Mouse (Mus musculus) lung, embryonic 14.5 days (tissue): ENCODE data around the gene Tcte2. TPM values are rescaled to one million over a fixed set of nuclear protein-coding genes. Genes with fewer than 3 reads are reported as not detected.
A peak's percentile ranks its signal among the peaks of the same experiment; 100 is the strongest.

Experiments used
- ATAC-seq: fragments of 200-750 bp; cut with Nextera tagmentation; 2 replicates; pipeline ENCODE4 v1.8.0; 2017; ENCODE audit warnings: mild to moderate bottlenecking, moderate TSS enrichment, moderate library complexity; ENCODE audit not compliant: insufficient read depth
- DNase-seq: peaks from one replicate; pipeline ENCODE4 v3.0.0-alpha.2; 2015
- H3K27ac ChIP-seq: fragments of 300-500 bp; sonication (generic); 2 replicates; pipeline ENCODE4 v1.5.1; 2014; ENCODE audit warnings: low read depth, mild to moderate bottlenecking, moderate library complexity
- H3K27me3 ChIP-seq: fragments of 300-500 bp; sonication (generic); 2 replicates; pipeline ENCODE4 v1.6.1; 2014; ENCODE audit warnings: low read length, control low read depth; ENCODE audit not compliant: insufficient read depth
- H3K36me3 ChIP-seq: fragments of 300-500 bp; sonication (generic); 2 replicates; pipeline ENCODE4 v1.6.1; 2014; ENCODE audit warnings: control low read depth; ENCODE audit not compliant: insufficient read depth
- H3K4me1 ChIP-seq: fragments of 300-500 bp; sonication (generic); 2 replicates; pipeline ENCODE4 v1.6.1; 2014; ENCODE audit warnings: antibody characterized with exemption, control low read depth; ENCODE audit not compliant: insufficient read depth
- H3K4me2 ChIP-seq: fragments of 300-500 bp; sonication (generic); 2 replicates; pipeline ENCODE4 v1.6.1; 2014; ENCODE audit warnings: mild to moderate bottlenecking
- H3K4me3 ChIP-seq: fragments of 300-500 bp; sonication (generic); 2 replicates; pipeline ENCODE4 v1.5.1; 2014; ENCODE audit warnings: low read depth, low read length
- H3K9ac ChIP-seq: fragments of 300-500 bp; sonication (generic); 2 replicates; pipeline ENCODE4 v1.6.1; 2014
- H3K9me3 ChIP-seq: fragments of 300-500 bp; sonication (generic); 2 replicates; pipeline ENCODE4 v1.6.1; 2016; ENCODE audit warnings: low read depth, low read length, control low read depth
- CTCF ChIP-seq: IDR thresholded peaks from 2 replicates; pipeline ENCODE4 v1.5.1; 2016; ENCODE audit warnings: antibody characterized with exemption, low read depth
- WGBS: fragments of 180-500 bp; shearing (Covaris S2); extraction: QIAGEN DNeasy Blood & Tissue Kit; methylation state at CpG from one replicate; pipeline ENCODE4 v1.1.7; 2014; 5-methylcytosine and 5-hydroxymethylcytosine counted together
- polyA plus RNA-seq: library from polyadenylated mRNA; unstranded; fragments of >200 nt; fragmentation: Nextera tagmentation; extraction: Ambion mirVana; gene quantifications from 2 replicates; pipeline ENCODE4 v1.2.1, GENCODE M21; 2014

Tcte2 gene
- polyA plus RNA-seq, 1 experiment from 2014 or later, result 5.8 TPM

DNA sequence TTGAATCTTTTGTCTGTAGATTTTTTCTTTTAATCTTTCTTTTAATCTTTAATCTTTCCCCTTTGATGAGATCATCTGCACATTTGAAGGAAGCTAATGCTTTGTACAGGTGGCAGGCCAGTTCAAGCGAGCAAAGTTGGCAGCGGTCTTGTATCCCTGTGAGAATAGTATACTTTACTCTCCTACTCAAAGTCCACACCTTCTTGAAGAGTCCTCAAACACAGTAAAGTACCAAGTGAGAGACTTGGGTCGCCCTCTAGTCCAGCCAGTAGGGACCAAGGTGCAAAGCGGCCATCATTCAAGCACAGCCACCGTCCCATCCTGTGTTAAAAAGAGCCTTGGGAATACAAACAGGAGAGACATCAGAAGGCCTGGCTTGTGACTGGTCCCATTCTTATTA lies 26.6 kb downstream of the Tcte2 start:
- Histone ChIP-seq H3K27me3 (no peaks in the 10 kb centered on the region), H3K4me2 (no peak overlapping the region), H3K27ac (peak overlapping the region; percentile 44; the same call in 1 of the 2 replicates), H3K9ac (no peak overlapping the region), H3K36me3 (no peaks in the 10 kb centered on the region), H3K9me3 (no peaks in the 10 kb centered on the region), H3K4me3 (no peak overlapping the region), H3K4me1 (peaks cover 13% of the 10 kb centered on the region; the same call in 1 of the 2 replicates)
- ATAC-seq (no peak), DNase-seq (no peak)
- TF ChIP-seq CTCF, result no peak
- 60% methylated on average over 5 of the region's 5 CpGs for WGBS

DNA sequence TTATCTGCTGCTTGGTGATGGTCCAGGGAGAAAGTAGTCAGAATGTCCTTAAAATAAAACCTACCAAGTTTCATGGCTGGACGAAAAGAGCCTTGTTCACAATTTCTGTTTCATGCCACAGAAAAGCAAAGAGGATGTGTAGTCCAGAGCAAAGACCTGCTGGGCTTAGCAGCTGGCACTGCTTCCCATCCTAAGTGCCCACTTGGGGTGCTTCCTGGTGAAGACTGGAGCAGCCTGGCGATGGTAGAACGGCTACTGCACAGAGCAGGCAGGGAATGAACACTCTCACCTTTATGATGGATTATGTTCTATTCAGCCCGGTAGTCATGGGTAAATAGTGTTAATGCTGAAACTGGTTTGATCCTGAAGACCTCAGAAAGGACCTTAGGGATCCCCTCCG lies 27.7 kb downstream of the Tcte2 start:
- no peaks in the 10 kb centered on the region for H3K36me3 ChIP-seq
- ATAC-seq (no peak), DNase-seq (no peak)
- H3K4me3 ChIP-seq, result no peak overlapping the region
- no peak overlapping the region for H3K4me2 ChIP-seq
- no peak overlapping the region for H3K27ac ChIP-seq
- H3K9me3 ChIP-seq, result no peaks in the 10 kb centered on the region
- H3K4me1 ChIP-seq, result peaks cover 13% of the 10 kb centered on the region; the same call in 1 of the 2 replicates
- whole genome bisulfite sequencing, result 77% methylated on average over 5 of the region's 5 CpGs
- no peak for TF ChIP-seq CTCF
- H3K27me3 ChIP-seq, result no peaks in the 10 kb centered on the region
- no peak overlapping the region for H3K9ac ChIP-seq

DNA sequence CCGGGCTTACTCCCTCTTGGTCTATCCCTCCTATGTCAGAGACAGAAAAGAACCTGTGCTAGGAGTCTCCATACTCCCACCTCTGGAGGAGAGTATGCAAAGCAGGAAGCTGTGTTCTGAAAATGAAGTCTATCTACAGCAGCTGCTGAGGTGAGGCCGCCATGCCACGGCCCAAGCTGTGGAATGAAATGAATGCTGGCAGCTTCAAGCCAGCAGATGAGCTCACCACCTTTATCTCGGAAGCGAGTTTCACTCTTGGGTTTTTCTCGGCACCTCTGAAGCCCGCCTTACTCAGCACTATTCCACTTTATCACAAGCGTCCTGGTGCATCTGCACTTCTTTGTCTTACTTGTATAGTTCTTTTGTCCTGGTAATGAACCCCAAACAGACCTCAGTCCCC lies 28.9 kb downstream of the Tcte2 start:
- Histone ChIP-seq H3K36me3 (no peaks in the 10 kb centered on the region), H3K9me3 (no peaks in the 10 kb centered on the region), H3K9ac (no peak overlapping the region), H3K27me3 (no peaks in the 10 kb centered on the region), H3K4me2 (peak overlapping the region; percentile 10; the same call in 1 of the 2 replicates), H3K27ac (peak overlapping the region; percentile 43; the same call in 1 of the 2 replicates), H3K4me1 (peaks cover 13% of the 10 kb centered on the region; the same call in 1 of the 2 replicates), H3K4me3 (no peak overlapping the region)
- TF ChIP-seq CTCF, result no peak
- ATAC-seq (no peak), DNase-seq (peak; percentile 49)
- WGBS, result 32% methylated on average over 8 of the region's 8 CpGs

DNA sequence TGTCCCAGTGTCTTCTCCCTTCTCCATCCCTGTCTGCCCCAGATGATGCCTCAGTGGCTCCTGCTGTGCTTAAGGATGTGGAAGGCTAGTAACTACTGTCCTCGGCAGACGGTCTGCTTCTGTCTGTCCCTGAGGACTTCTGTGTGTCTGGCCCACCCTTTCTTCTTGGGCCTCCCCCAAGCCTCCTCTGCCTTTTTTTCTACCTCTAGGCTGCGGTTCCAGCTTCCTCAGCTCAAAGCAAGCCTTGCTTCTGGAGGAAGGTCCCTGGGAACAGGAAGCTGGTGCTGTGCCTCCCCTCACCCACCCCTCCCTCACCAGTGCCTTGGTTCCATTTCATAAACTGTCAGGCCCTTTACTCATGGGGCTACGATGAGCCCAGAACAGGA lies 29.9 kb downstream of the Tcte2 start:
- no peak overlapping the region for H3K4me2 ChIP-seq
- no peak overlapping the region for H3K27ac ChIP-seq
- no peak for TF ChIP-seq CTCF
- no peaks in the 10 kb centered on the region for H3K27me3 ChIP-seq
- no peak for ATAC-seq
- 66% methylated on average over 4 of the region's 4 CpGs for WGBS
- no peaks in the 10 kb centered on the region for H3K9me3 ChIP-seq
- no peak overlapping the region for H3K9ac ChIP-seq
- H3K36me3 ChIP-seq, result no peaks in the 10 kb centered on the region
- peaks cover 13% of the 10 kb centered on the region; the same call in 1 of the 2 replicates for H3K4me1 ChIP-seq
- no peak for DNase-seq
- H3K4me3 ChIP-seq, result no peak overlapping the region

DNA sequence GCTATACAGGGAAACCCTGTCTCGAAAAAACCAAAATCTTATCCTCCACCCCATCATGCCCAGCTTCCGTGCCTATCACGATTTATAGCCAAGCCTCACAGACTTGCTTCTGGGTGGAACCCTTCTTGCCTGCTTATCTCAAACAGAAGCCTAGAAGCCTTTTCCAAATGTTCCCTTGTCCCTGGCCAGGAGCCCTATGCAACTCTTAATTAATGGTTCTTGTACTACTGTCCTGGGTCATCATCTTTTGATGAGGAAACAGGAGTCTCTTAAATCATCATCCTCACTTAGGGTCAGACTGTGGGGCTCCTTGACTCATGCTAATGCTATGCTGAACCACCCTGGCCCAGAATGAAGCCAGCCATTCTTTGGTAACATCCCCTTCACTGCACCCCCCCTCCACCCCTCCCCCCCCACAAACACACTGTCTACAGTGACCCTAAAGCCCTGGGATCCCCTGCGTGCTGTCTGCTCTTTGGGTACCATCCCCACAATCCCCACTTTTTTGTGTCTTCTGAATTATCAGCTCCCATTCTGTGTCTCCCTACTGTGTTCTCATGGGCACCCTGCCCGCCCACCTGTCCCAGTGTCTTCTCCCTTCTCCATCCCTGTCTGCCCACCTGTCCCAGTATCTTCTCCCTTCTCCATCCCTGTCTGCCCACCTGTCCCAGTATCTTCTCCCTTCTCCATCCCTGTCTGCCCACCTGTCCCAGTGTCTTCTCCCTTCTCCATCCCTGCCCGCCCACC lies 30.5 kb downstream of the Tcte2 start:
- ATAC-seq, result no peak
- Histone ChIP-seq H3K27ac (no peak overlapping the region), H3K27me3 (no peaks in the 10 kb centered on the region), H3K9me3 (no peaks in the 10 kb centered on the region), H3K4me2 (no peak overlapping the region), H3K9ac (no peak overlapping the region), H3K36me3 (no peaks in the 10 kb centered on the region), H3K4me1 (peaks cover 13% of the 10 kb centered on the region; the same call in 1 of the 2 replicates), H3K4me3 (no peak overlapping the region)
- 92% methylated on average over 6 of the region's 6 CpGs for WGBS
- TF ChIP-seq CTCF, result no peak
- no peak for DNase-seq

DNA sequence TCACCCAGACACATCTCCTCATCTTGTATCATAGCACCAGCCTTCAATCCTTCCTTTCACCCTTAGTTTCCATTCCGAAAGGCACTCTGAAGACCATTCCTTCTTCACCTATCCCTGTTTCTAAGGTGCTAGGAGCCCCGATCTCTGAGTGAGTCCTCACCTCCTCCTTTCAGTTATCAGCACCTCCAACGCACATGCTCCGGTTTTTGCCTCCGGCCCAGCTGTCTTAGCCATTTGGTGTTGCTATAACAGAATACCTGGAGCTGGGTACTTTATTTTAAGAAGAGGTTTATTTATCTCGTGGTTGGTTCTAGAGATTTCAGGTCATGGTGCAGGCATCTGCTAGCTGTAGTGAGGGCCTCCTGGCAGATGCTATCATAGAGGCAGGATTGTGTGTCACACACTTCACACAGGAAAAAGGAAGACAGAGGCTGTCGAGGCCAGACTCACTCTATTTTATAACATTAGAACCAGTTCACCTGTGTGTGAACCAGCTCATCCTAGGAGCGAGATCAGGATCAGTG lies 34.7 kb downstream of the Tcte2 start:
- ATAC-seq, result no peak
- no peak for TF ChIP-seq CTCF
- H3K9ac ChIP-seq, result no peak overlapping the region
- no peak overlapping the region for H3K27ac ChIP-seq
- H3K9me3 ChIP-seq, result no peaks in the 10 kb centered on the region
- peaks cover 7% of the 10 kb centered on the region for H3K4me1 ChIP-seq
- WGBS, result 84% methylated on average over 8 of the region's 8 CpGs
- no peaks in the 10 kb centered on the region for H3K27me3 ChIP-seq
- H3K4me2 ChIP-seq, result no peak overlapping the region
- no peaks in the 10 kb centered on the region for H3K36me3 ChIP-seq
- no peak overlapping the region for H3K4me3 ChIP-seq
- no peak for DNase-seq

DNA sequence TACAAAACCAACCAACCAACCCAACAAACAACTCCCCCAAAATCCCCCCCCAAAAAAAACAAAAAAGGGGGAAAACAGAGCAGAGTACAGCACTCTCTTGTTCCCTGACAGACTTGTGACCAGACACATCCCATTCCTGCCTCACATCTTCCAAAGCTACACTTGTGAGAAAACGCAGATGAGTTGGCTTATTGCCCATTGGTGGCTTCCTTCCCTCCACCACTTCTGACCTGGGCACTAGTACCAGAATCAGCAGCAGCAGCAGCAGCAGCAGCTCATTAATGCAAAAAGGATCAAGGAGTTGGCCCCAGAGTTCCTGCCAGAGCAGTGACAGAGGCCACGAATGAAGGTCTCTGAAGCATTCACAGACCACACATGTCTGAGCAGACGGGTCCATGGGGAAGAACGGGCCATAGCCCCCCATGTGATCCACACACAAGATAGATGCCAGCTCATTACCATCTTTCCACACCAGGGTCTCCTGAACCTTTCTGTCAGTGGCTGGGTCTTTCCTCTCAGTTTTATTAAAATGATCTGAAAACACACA lies 36.5 kb downstream of the Tcte2 start:
- no peaks in the 10 kb centered on the region for H3K27me3 ChIP-seq
- TF ChIP-seq CTCF, result no peak
- no peak overlapping the region for H3K27ac ChIP-seq
- H3K36me3 ChIP-seq, result no peaks in the 10 kb centered on the region
- H3K9ac ChIP-seq, result no peak overlapping the region
- DNase-seq (peak; percentile 72), ATAC-seq (peak; percentile 68)
- no peaks in the 10 kb centered on the region for H3K9me3 ChIP-seq
- no peak overlapping the region for H3K4me2 ChIP-seq
- H3K4me3 ChIP-seq, result no peak overlapping the region
- H3K4me1 ChIP-seq, result peaks cover 7% of the 10 kb centered on the region
- 26% methylated on average over 4 of the region's 4 CpGs for WGBS
